Mouse (Mus musculus): Measurements from ENCODE around the gene Boll. TPM values are rescaled to one million over a fixed set of nuclear protein-coding genes. Genes with fewer than 3 reads are reported as not detected.

Boll gene
- polyA plus RNA-seq, 1 experiment from 2014 or later, result 0.07 TPM

DNA sequence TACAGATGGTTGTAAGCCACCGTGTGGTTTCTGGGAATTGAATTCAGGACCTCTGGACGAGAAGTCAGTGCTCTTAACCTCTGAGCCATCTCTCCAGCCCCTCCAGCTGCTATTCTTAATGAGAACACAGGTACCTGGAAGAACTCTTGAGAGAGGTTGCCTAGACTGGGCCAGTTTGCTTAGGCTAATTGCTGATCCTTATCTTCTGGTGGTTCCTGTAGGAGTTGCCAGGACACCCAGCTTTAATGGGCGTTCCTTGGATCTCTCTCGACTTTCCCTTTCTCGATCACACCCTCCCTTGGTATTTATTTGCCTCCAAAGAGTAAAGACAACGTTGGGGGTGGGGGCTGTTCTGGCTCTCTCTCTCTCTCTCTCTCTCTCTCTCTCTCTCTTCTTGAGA, 149.8 kb downstream of the Boll start:
- no peak overlapping the region for H3K9ac ChIP-seq (replicated peaks)
- H3K27me3 ChIP-seq (ENCODE audit: insufficient read depth, low read length), result no peaks in the 10 kb centered on the region
- no peaks in the 10 kb centered on the region for H3K9me3 ChIP-seq (ENCODE audit: low read length)
- no peak for ATAC-seq
- TF ChIP-seq CTCF (IDR thresholded peaks at IDR 0.05; ENCODE audit: low read depth) (no peak), EP300 (IDR thresholded peaks at IDR 0.05; ENCODE audit: low read depth) (no peak)
- H3K4me3 ChIP-seq (ENCODE audit: low read depth, low read length), result no peak overlapping the region
- no peak overlapping the region for H3K4me2 ChIP-seq (ENCODE audit: low read depth, low read length)
- H3K27ac ChIP-seq (ENCODE audit: low read depth), result no peak overlapping the region
- no peak for DNase-seq
- H3K36me3 ChIP-seq (replicated peaks; ENCODE audit: insufficient read depth, low read length), result no peaks in the 10 kb centered on the region
- H3K4me1 ChIP-seq (ENCODE audit: insufficient read depth), result peaks cover 7% of the 10 kb centered on the region
- 47% methylated on average over 6 of the region's 6 CpGs for WGBS (ENCODE audit: insufficient replicate concordance)

DNA sequence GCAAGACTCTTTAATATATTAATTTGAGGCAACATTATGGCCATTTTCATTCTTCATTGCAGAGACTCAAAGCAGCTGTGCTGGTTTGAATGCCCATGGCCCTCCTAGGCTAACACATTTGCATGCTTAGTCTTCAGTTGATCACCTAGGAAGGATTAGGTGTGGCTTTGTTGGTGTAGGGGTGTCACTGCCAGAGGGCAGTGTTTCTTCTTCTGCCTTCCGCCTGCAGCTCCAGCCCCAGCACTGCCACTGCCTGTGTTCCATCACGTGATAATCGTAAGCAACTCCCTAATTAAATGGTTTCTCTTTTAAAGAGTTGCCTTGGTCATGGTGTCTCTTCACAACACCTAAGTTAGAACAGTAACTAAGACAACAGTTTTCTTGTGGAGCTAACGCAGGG, 150.5 kb downstream of the Boll start:
- DNase-seq (no peak), ATAC-seq (no peak)
- TF ChIP-seq EP300 (IDR thresholded peaks at IDR 0.05; ENCODE audit: low read depth) (no peak), CTCF (IDR thresholded peaks at IDR 0.05; ENCODE audit: low read depth) (no peak)
- Histone ChIP-seq H3K4me1 (ENCODE audit: insufficient read depth) (peaks cover 7% of the 10 kb centered on the region), H3K36me3 (replicated peaks; ENCODE audit: insufficient read depth, low read length) (no peaks in the 10 kb centered on the region), H3K27me3 (ENCODE audit: insufficient read depth, low read length) (no peaks in the 10 kb centered on the region), H3K9ac (replicated peaks) (no peak overlapping the region), H3K4me3 (ENCODE audit: low read depth, low read length) (no peak overlapping the region), H3K4me2 (ENCODE audit: low read depth, low read length) (no peak overlapping the region), H3K27ac (ENCODE audit: low read depth) (no peak overlapping the region), H3K9me3 (ENCODE audit: low read length) (no peaks in the 10 kb centered on the region)
- 78% methylated on average over 4 of the region's 4 CpGs for WGBS (ENCODE audit: insufficient replicate concordance)

DNA sequence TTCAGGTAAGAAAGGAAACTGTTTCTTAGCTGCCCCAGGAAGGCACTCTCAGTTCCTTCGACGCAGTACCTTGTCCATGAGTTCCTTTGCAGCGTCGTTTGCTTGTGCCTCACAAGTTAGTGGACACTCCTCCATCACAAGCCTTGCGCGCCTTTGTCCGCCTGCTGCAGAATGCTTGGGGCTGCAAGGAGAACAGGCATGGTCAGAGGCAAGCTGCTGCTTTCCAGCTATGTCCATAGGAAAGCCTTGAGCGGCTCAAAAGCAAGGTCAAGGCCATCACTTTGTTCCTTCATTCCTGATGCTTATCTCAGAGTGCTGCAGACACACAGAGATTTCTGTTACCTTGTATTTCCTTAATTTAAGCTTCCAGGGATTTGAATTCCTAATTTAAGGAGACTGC, 152.2 kb downstream of the Boll start:
- no peak overlapping the region for H3K4me2 ChIP-seq (ENCODE audit: low read depth, low read length)
- H3K9ac ChIP-seq (replicated peaks), result no peak overlapping the region
- no peak overlapping the region for H3K4me3 ChIP-seq (ENCODE audit: low read depth, low read length)
- ATAC-seq (no peak), DNase-seq (no peak)
- H3K27ac ChIP-seq (ENCODE audit: low read depth), result no peak overlapping the region
- TF ChIP-seq CTCF (IDR thresholded peaks at IDR 0.05; ENCODE audit: low read depth) (no peak), EP300 (IDR thresholded peaks at IDR 0.05; ENCODE audit: low read depth) (no peak)
- H3K36me3 ChIP-seq (replicated peaks; ENCODE audit: insufficient read depth, low read length), result no peaks in the 10 kb centered on the region
- H3K27me3 ChIP-seq (ENCODE audit: insufficient read depth, low read length), result no peaks in the 10 kb centered on the region
- WGBS (ENCODE audit: insufficient replicate concordance), result 78% methylated on average over 8 of the region's 8 CpGs
- no peaks in the 10 kb centered on the region for H3K9me3 ChIP-seq (ENCODE audit: low read length)
- peaks cover 7% of the 10 kb centered on the region for H3K4me1 ChIP-seq (ENCODE audit: insufficient read depth)

DNA sequence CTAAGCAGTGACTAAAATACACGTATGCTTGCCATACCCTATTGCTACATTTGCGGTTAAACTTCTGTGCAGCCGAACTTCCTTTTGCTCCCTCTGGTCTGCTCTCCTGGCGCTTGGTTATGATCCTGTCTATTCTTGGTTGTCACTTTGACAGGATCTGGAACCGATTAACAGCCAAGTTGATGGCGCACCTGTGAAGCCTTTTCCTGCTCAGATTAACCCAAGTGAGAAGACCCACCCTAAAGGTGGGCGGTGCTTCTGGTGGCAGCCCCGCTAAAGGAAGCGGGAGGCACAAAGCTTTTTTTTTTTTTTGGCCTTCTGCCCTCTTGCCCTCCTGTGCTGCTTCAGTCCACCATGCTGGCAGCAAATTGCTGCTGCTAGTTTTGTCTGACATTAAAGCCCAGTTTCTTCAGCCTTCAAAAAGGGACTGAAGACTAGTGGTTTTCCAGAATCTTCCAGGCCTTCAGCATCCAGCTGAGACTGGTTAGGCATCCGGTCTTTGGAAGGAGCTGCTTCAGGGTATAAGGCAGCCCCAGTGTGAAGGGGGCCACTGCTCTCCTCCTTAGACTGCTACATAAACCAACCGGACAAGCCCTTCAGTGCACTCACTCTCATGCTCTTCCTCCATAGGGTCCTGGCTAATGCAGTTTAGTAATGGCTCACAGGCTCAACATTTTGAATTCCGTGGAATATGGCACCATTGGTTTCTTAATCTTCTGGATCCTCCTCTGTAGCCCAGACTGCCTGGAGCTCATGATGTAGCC, 152.9 kb downstream of the Boll start:
- Histone ChIP-seq H3K4me2 (ENCODE audit: low read depth, low read length) (peak overlapping the region; percentile 58), H3K27ac (ENCODE audit: low read depth) (peak overlapping the region; percentile 44), H3K36me3 (replicated peaks; ENCODE audit: insufficient read depth, low read length) (no peaks in the 10 kb centered on the region), H3K9me3 (ENCODE audit: low read length) (no peaks in the 10 kb centered on the region), H3K27me3 (ENCODE audit: insufficient read depth, low read length) (no peaks in the 10 kb centered on the region), H3K9ac (replicated peaks) (0 out of 2 replicates have a peak overlapping the region, but pooled peaks have one; percentile 41), H3K4me3 (ENCODE audit: low read depth, low read length) (no peak overlapping the region), H3K4me1 (ENCODE audit: insufficient read depth) (peaks cover 7% of the 10 kb centered on the region)
- peak; percentile 36 for DNase-seq
- 26% methylated on average over 12 of the region's 12 CpGs for WGBS (ENCODE audit: insufficient replicate concordance)
- ATAC-seq, result no peak
- TF ChIP-seq CTCF (IDR thresholded peaks at IDR 0.05; ENCODE audit: low read depth) (no peak), EP300 (IDR thresholded peaks at IDR 0.05; ENCODE audit: low read depth) (no peak)

DNA sequence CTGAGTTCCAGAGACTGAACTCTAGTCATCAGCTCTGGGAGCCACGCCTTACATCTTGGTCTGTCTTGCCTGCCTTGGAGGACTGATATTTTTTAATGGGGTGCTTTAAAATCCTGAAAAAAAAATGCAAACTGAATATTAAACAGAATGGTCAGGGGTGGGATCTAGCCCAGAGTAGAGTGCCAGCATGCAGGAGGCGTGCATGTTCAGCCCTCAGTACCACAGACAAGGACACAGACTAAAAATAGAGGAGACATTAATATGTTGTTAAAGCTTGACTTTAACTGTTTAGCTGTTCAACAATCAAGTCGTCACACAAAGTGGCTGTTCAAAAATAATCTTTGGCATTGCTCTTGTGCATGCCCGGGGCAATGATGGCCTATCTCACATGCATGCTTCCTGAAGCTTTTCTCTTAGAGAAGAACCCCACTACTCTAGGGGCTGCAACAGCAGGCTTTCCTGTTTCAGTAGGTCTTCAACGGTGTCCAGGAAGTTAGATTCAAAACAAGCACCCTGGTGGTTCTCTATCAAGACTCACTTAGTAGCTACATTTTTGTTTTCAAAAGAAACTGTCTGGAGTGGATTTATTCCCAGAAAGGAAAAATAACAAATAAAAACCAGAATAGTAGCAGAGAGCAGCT, 154.6 kb downstream of the Boll start:
- ATAC-seq (no peak), DNase-seq (no peak)
- no peak overlapping the region for H3K4me2 ChIP-seq (ENCODE audit: low read depth, low read length)
- WGBS (ENCODE audit: insufficient replicate concordance), result 41% methylated on average over 5 of the region's 5 CpGs
- H3K27ac ChIP-seq (ENCODE audit: low read depth), result 0 out of 2 replicates have a peak overlapping the region, but pooled peaks have one; percentile 45
- no peak overlapping the region for H3K9ac ChIP-seq (replicated peaks)
- no peaks in the 10 kb centered on the region for H3K36me3 ChIP-seq (replicated peaks; ENCODE audit: insufficient read depth, low read length)
- no peaks in the 10 kb centered on the region for H3K27me3 ChIP-seq (ENCODE audit: insufficient read depth, low read length)
- no peak overlapping the region for H3K4me3 ChIP-seq (ENCODE audit: low read depth, low read length)
- no peak for TF ChIP-seq CTCF (IDR thresholded peaks at IDR 0.05; ENCODE audit: low read depth)
- TF ChIP-seq EP300 (IDR thresholded peaks at IDR 0.05; ENCODE audit: low read depth), result no peak
- peaks cover 7% of the 10 kb centered on the region for H3K4me1 ChIP-seq (ENCODE audit: insufficient read depth)
- no peaks in the 10 kb centered on the region for H3K9me3 ChIP-seq (ENCODE audit: low read length)

DNA sequence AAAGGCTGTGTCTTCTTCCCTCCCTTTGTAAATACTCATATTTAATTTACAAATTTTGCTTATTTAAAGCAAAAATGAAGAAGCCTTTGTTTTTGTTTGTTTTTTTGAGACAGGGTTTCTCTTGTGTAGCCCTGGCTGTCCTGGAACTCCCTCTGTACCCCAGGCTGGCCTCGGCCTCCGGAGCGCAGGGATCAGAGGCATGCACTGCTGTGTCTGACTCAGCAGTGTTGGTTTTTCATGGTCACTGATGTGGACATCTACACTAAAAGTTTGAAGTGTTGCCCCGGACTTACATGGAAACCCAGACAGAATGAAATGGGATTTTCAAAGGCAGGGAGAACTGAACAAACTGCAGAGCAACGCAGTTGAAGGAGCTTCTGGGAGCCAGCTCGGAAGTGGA, 155.7 kb downstream of the Boll start:
- Histone ChIP-seq H3K4me3 (ENCODE audit: low read depth, low read length) (no peak overlapping the region), H3K4me2 (ENCODE audit: low read depth, low read length) (no peak overlapping the region), H3K9me3 (ENCODE audit: low read length) (no peaks in the 10 kb centered on the region), H3K9ac (replicated peaks) (no peak overlapping the region), H3K36me3 (replicated peaks; ENCODE audit: insufficient read depth, low read length) (no peaks in the 10 kb centered on the region), H3K4me1 (ENCODE audit: insufficient read depth) (peaks cover 7% of the 10 kb centered on the region), H3K27ac (ENCODE audit: low read depth) (no peak overlapping the region), H3K27me3 (ENCODE audit: insufficient read depth, low read length) (no peaks in the 10 kb centered on the region)
- no peak for DNase-seq
- 86% methylated on average over 6 of the region's 6 CpGs for WGBS (ENCODE audit: insufficient replicate concordance)
- no peak for TF ChIP-seq EP300 (IDR thresholded peaks at IDR 0.05; ENCODE audit: low read depth)
- no peak for TF ChIP-seq CTCF (IDR thresholded peaks at IDR 0.05; ENCODE audit: low read depth)
- no peak for ATAC-seq
